Mouse (Mus musculus) stomach, postnatal 0 days (tissue): ENCODE data around the gene Hes6. TPM values are rescaled to one million over a fixed set of nuclear protein-coding genes. Genes with fewer than 3 reads are reported as not detected.

ENCODE experiments used
- ATAC-seq: fragments of 200-750 bp; cut with Nextera tagmentation; 2 replicates; pipeline ENCODE4 v1.8.0; 2017; ENCODE audit not compliant: low FRiP score, low TSS enrichment
- DNase-seq: peaks from one replicate; pipeline ENCODE4 v3.0.0-alpha.2; 2016; ENCODE audit warnings: low spot score
- H3K27ac ChIP-seq: fragments of 300-500 bp; sonication (generic); replicated peaks from 2 replicates; pipeline ENCODE4 v1.5.1; 2014; ENCODE audit warnings: mild to moderate bottlenecking, control low read depth
- H3K27me3 ChIP-seq: fragments of 300-500 bp; sonication (generic); 2 replicates; pipeline ENCODE4 v1.6.1; 2014; ENCODE audit warnings: low read length; ENCODE audit not compliant: control insufficient read depth, insufficient read depth
- H3K36me3 ChIP-seq: fragments of 300-500 bp; sonication (generic); 2 replicates; pipeline ENCODE4 v1.6.1; 2014; ENCODE audit warnings: low read length, mixed read lengths; ENCODE audit not compliant: control insufficient read depth, insufficient read depth
- H3K4me1 ChIP-seq: fragments of 300-500 bp; sonication (generic); replicated peaks from 2 replicates; pipeline ENCODE4 v1.6.1; 2014; ENCODE audit warnings: antibody characterized with exemption; ENCODE audit not compliant: control insufficient read depth, insufficient read depth
- H3K4me2 ChIP-seq: fragments of 300-500 bp; sonication (generic); replicated peaks from 2 replicates; pipeline ENCODE4 v1.6.1; 2014; ENCODE audit warnings: low read depth, mild to moderate bottlenecking, control low read depth, moderate library complexity
- H3K4me3 ChIP-seq: fragments of 300-500 bp; sonication (generic); 2 replicates; pipeline ENCODE4 v1.5.1; 2014; ENCODE audit warnings: low read depth, low read length, control low read depth
- H3K9ac ChIP-seq: fragments of 300-500 bp; sonication (generic); 2 replicates; pipeline ENCODE4 v1.6.1; 2014; ENCODE audit warnings: mild to moderate bottlenecking, low read length, control low read depth, mixed read lengths
- H3K9me3 ChIP-seq: fragments of 300-500 bp; sonication (generic); 2 replicates; pipeline ENCODE4 v1.6.1; 2016; ENCODE audit warnings: low read length; ENCODE audit not compliant: control insufficient read depth
- CTCF ChIP-seq: IDR thresholded peaks from 2 replicates; pipeline ENCODE4 v1.5.1; 2016; ENCODE audit warnings: antibody characterized with exemption, low read depth, mild to moderate bottlenecking, moderate library complexity
- EP300 ChIP-seq: optimal IDR thresholded peaks from 2 replicates; pipeline ENCODE3; 2016; ENCODE audit warnings: antibody characterized with exemption
- WGBS: fragments of 180-500 bp; shearing (Covaris S2); extraction: QIAGEN DNeasy Blood & Tissue Kit; methylation state at CpG from one replicate; pipeline ENCODE4 v1.1.7; 2014; 5-methylcytosine and 5-hydroxymethylcytosine counted together
- polyA plus RNA-seq: library from polyadenylated mRNA; unstranded; fragments of >200 nt; fragmentation: Nextera tagmentation; extraction: Ambion mirVana; gene quantifications from 2 replicates; pipeline ENCODE4 v1.2.1, GENCODE M21; 2015

The Hes6 gene
- polyA plus RNA-seq, 1 experiment from 2014 or later: 40.7 TPM

- Histone ChIP-seq H3K9me3 (no peaks in the 10 kb centered on the region), H3K4me3 (no peak overlapping the region), H3K4me2 (no peak overlapping the region), H3K27ac (no peak overlapping the region), H3K4me1 (no peaks in the 10 kb centered on the region), H3K27me3 (no peaks in the 10 kb centered on the region), H3K9ac (no peak overlapping the region), H3K36me3 (peaks cover 45% of the 10 kb centered on the region)
- TF ChIP-seq CTCF: no peak
- no peak for TF ChIP-seq EP300
- DNase-seq (no peak), ATAC-seq (no peak; the same call in 1 of the 2 replicates)
- 89% methylated on average over 4 of the region's 4 CpGs for WGBS
These were observed 32.8 kb downstream of the Hes6 start for GRCm38 (mm10) chr1:91381091-91381471.

GRCm38 (mm10) chr1:91380453-91381090 lies 33.3 kb downstream of the Hes6 start:
- no peak overlapping the region for H3K27ac ChIP-seq
- 57% methylated on average over 7 of the region's 7 CpGs for WGBS
- H3K27me3 ChIP-seq: no peaks in the 10 kb centered on the region
- TF ChIP-seq EP300 (no peak), CTCF (peak; percentile 93)
- peaks cover 49% of the 10 kb centered on the region for H3K36me3 ChIP-seq
- DNase-seq (peak; percentile 87), ATAC-seq (peak; percentile 79)
- no peak overlapping the region for H3K4me3 ChIP-seq
- no peaks in the 10 kb centered on the region for H3K9me3 ChIP-seq
- H3K4me1 ChIP-seq: no peaks in the 10 kb centered on the region
- no peak overlapping the region for H3K9ac ChIP-seq
- H3K4me2 ChIP-seq: no peak overlapping the region

- no peak for ATAC-seq
- H3K36me3 ChIP-seq: peaks cover 42% of the 10 kb centered on the region
- WGBS: 89% methylated on average over 6 of the region's 6 CpGs
These were observed 40.4 kb downstream of the Hes6 start for GRCm38 (mm10) chr1:91373414-91373835.

GRCm38 (mm10) chr1:91370055-91370454 lies 43.8 kb downstream of the Hes6 start:
- Histone ChIP-seq H3K4me3 (no peak overlapping the region), H3K27me3 (no peaks in the 10 kb centered on the region), H3K9me3 (no peaks in the 10 kb centered on the region), H3K9ac (no peak overlapping the region), H3K4me1 (0 out of 2 replicates have a peak, but pooled peaks cover 3% of the 10 kb centered on the region), H3K36me3 (peaks cover 18% of the 10 kb centered on the region), H3K27ac (no peak overlapping the region), H3K4me2 (no peak overlapping the region)
- DNase-seq (no peak), ATAC-seq (no peak)
- WGBS: 82% methylated on average over 23 of the region's 23 CpGs
- no peak for TF ChIP-seq CTCF
- TF ChIP-seq EP300: no peak

More at GRCm38 (mm10) chr1:91373414-91373835, 40.4 kb downstream of the Hes6 start:
- H3K9me3 ChIP-seq: no peaks in the 10 kb centered on the region
- TF ChIP-seq EP300 (no peak), CTCF (no peak)
- no peaks in the 10 kb centered on the region for H3K27me3 ChIP-seq
- no peak overlapping the region for H3K27ac ChIP-seq
- no peak for DNase-seq
- H3K4me3 ChIP-seq: no peak overlapping the region
- no peaks in the 10 kb centered on the region for H3K4me1 ChIP-seq
- no peak overlapping the region for H3K9ac ChIP-seq
- no peak overlapping the region for H3K4me2 ChIP-seq

- peak; percentile 47 for ATAC-seq
- H3K4me3 ChIP-seq: no peak overlapping the region
- no peak overlapping the region for H3K9ac ChIP-seq
- DNase-seq: peak; percentile 53
- H3K36me3 ChIP-seq: peaks cover 12% of the 10 kb centered on the region
- TF ChIP-seq EP300 (no peak), CTCF (no peak)
- 0 out of 2 replicates have a peak, but pooled peaks cover 3% of the 10 kb centered on the region for H3K4me1 ChIP-seq
- 39% methylated on average over 4 of the region's 4 CpGs for WGBS
- no peaks in the 10 kb centered on the region for H3K9me3 ChIP-seq
- H3K4me2 ChIP-seq: no peak overlapping the region
- no peak overlapping the region for H3K27ac ChIP-seq
- no peaks in the 10 kb centered on the region for H3K27me3 ChIP-seq
These were observed 44.4 kb downstream of the Hes6 start for GRCm38 (mm10) chr1:91369408-91369807.

- Histone ChIP-seq H3K27ac (no peak overlapping the region), H3K27me3 (no peaks in the 10 kb centered on the region), H3K9me3 (no peaks in the 10 kb centered on the region), H3K9ac (no peak overlapping the region), H3K36me3 (peaks cover 4% of the 10 kb centered on the region), H3K4me2 (0 out of 2 replicates have a peak overlapping the region, but pooled peaks have one; percentile 95), H3K4me3 (no peak overlapping the region), H3K4me1 (0 out of 2 replicates have a peak, but pooled peaks cover 3% of the 10 kb centered on the region)
- 89% methylated on average over 3 of the region's 3 CpGs for WGBS
- DNase-seq (no peak), ATAC-seq (no peak)
- TF ChIP-seq CTCF (no peak), EP300 (no peak)
These were observed 46.5 kb downstream of the Hes6 start for GRCm38 (mm10) chr1:91367295-91367694.
